Mouse (Mus musculus) C2C12 (cell line): ENCODE measurements at regions not wholly inside any gene's neighbourhood (a gene's known extent, or its start where the extent isn't known, plus 50 kb on each side); places are given as distances from the start of the nearest gene placed in this dataset.

Source experiments
- CTCF ChIP-seq: IDR thresholded peaks from one replicate; pipeline ENCODE4 v1.5.1; 2011; ENCODE audit not compliant: control insufficient read depth, insufficient read depth, insufficient read length
- MAX ChIP-seq: IDR thresholded peaks from one replicate; pipeline ENCODE4 v1.6.1; 2011; ENCODE audit warnings: mild to moderate bottlenecking, control low read depth
- MYOG ChIP-seq: IDR thresholded peaks from one replicate; pipeline ENCODE4 v1.6.1; 2011; ENCODE audit not compliant: control insufficient read depth, insufficient read length; ENCODE audit errors: extremely low read depth
- USF1 ChIP-seq: IDR thresholded peaks from one replicate; pipeline ENCODE4 v1.6.1; 2011; ENCODE audit warnings: low read depth, mild to moderate bottlenecking, control low read depth, moderate library complexity

- TF ChIP-seq CTCF (no peak), MAX (peak; percentile 35), MYOG (no peak), USF1 (no peak)
Measured at GRCm38 (mm10) chr1:138388634-138389033, 115.1 kb downstream of the Atp6v1g3 start.
